Mouse (Mus musculus) heart, embryonic 15.5 days (tissue): ENCODE measurements around the gene 1700020A23Rik. TPM values are rescaled to one million over a fixed set of nuclear protein-coding genes. Genes with fewer than 3 reads are reported as not detected.

Source experiments
- ATAC-seq: fragments of 200-750 bp; cut with Nextera tagmentation; replicated peaks from 2 replicates; pipeline ENCODE4 v1.8.0; 2017; ENCODE audit warnings: low read depth, moderate TSS enrichment; ENCODE audit not compliant: insufficient number of reproducible peaks, insufficient read depth, low FRiP score
- H3K27ac ChIP-seq: fragments of 300-500 bp; sonication (generic); 2 replicates; pipeline ENCODE4 v1.5.1; 2015; ENCODE audit warnings: mild to moderate bottlenecking, inconsistent platforms
- H3K27me3 ChIP-seq: fragments of 300-500 bp; sonication (generic); 2 replicates; pipeline ENCODE4 v1.6.1; 2015; ENCODE audit warnings: inconsistent platforms
- H3K36me3 ChIP-seq: fragments of 300-500 bp; sonication (generic); 2 replicates; pipeline ENCODE4 v1.6.1; 2015; ENCODE audit warnings: mild to moderate bottlenecking, inconsistent platforms
- H3K4me1 ChIP-seq: fragments of 300-500 bp; sonication (generic); replicated peaks from 2 replicates; pipeline ENCODE4 v1.6.1; 2015; ENCODE audit warnings: inconsistent platforms
- H3K4me2 ChIP-seq: fragments of 300-500 bp; sonication (generic); 2 replicates; pipeline ENCODE4 v1.6.1; 2015; ENCODE audit warnings: inconsistent platforms, mild to moderate bottlenecking, moderate library complexity
- H3K4me3 ChIP-seq: fragments of 300-500 bp; sonication (generic); 2 replicates; pipeline ENCODE4 v1.5.1; 2015; ENCODE audit warnings: mild to moderate bottlenecking, inconsistent platforms
- H3K9ac ChIP-seq: fragments of 300-500 bp; sonication (generic); 2 replicates; pipeline ENCODE4 v1.6.1; 2015; ENCODE audit warnings: mild to moderate bottlenecking, inconsistent platforms
- H3K9me3 ChIP-seq: fragments of 300-500 bp; sonication (generic); replicated peaks from 2 replicates; pipeline ENCODE4 v1.6.1; 2016; ENCODE audit warnings: inconsistent platforms
- WGBS: fragments of 180-500 bp; shearing (Covaris S2); methylation state at CpG from one replicate; pipeline ENCODE4 v1.1.7; 2015; ENCODE audit warnings: mixed read lengths; 5-methylcytosine and 5-hydroxymethylcytosine counted together
- polyA plus RNA-seq: library from polyadenylated mRNA; unstranded; fragments of >200 nt; fragmentation: Nextera tagmentation; extraction: Ambion mirVana; gene quantifications from 2 replicates; pipeline ENCODE4 v1.2.1, GENCODE M21; 2015

Gene 1700020A23Rik
- polyA plus RNA-seq, 1 experiment from 2014 or later, result not detected

DNA sequence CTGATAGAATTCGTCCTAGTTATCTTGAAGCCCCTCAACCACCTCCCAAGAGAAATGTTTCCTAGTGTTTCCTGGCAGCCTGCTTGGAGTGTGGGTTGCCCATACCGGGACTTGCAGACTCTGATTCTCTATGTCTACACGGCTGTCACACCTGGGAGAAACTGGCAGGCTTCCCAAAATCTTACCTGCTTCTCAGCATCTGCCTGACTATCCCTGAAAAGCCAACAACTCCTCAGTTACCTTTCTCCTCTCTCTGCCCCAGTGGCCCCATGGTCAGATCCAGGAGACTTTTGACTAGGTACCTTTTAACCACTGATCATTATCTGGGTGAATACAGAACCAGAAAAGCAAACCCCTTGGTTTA is 46.6 kb downstream of the 1700020A23Rik start:
- WGBS, result 59% methylated on average over 3 of the region's 3 CpGs

GRCm38 (mm10) chr2:130452266-130452665 is 47.2 kb downstream of the 1700020A23Rik start:
- Histone ChIP-seq H3K27me3 (no peaks in the 10 kb centered on the region), H3K4me2 (no peak overlapping the region), H3K4me3 (no peak overlapping the region), H3K4me1 (peaks cover 41% of the 10 kb centered on the region), H3K9ac (no peak overlapping the region), H3K9me3 (no peaks in the 10 kb centered on the region), H3K27ac (no peak overlapping the region), H3K36me3 (no peaks in the 10 kb centered on the region)
- no peak for ATAC-seq
- 54% methylated on average over 2 of the region's 2 CpGs for WGBS

More for the DNA sequence above, 46.6 kb downstream of the 1700020A23Rik start:
- H3K4me2 ChIP-seq, result peak overlapping the region; percentile 94
- H3K9ac ChIP-seq, result peak overlapping the region; percentile 91; the same call in 1 of the 2 replicates
- no peaks in the 10 kb centered on the region for H3K36me3 ChIP-seq
- no peak for ATAC-seq
- peaks cover 38% of the 10 kb centered on the region for H3K4me1 ChIP-seq
- no peaks in the 10 kb centered on the region for H3K27me3 ChIP-seq
- H3K9me3 ChIP-seq, result no peaks in the 10 kb centered on the region
- H3K4me3 ChIP-seq, result peak overlapping the region; percentile 99
- no peak overlapping the region for H3K27ac ChIP-seq

DNA sequence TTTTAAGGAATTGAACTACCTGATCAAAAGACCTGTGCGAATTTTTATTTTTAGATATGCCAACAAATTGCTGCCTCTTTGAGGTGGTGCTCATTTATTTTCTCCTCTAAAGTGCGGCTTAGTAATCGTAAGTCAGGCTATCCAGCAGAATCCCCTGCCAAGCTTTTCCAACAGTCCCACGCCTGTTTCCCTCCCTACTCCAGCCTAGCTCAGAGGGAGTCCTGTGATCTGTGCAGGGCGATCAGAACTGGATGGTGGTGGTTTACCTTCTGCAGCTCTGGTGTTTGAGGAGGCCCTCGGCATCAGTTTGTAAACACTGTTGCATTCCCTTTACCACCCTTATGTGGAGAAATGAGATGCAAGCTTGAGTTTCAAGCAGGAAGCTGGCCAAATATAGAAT is 48.4 kb downstream of the 1700020A23Rik start:
- 56% methylated on average over 6 of the region's 6 CpGs for WGBS
- Histone ChIP-seq H3K9me3 (no peaks in the 10 kb centered on the region), H3K4me3 (no peak overlapping the region), H3K27me3 (no peaks in the 10 kb centered on the region), H3K9ac (no peak overlapping the region), H3K4me1 (peaks cover 41% of the 10 kb centered on the region), H3K4me2 (no peak overlapping the region), H3K27ac (no peak overlapping the region), H3K36me3 (no peaks in the 10 kb centered on the region)
- ATAC-seq, result no peak

- no peak overlapping the region for H3K27ac ChIP-seq
- H3K4me2 ChIP-seq, result no peak overlapping the region
- H3K9me3 ChIP-seq, result no peaks in the 10 kb centered on the region
- no peaks in the 10 kb centered on the region for H3K36me3 ChIP-seq
- H3K4me1 ChIP-seq, result peaks cover 32% of the 10 kb centered on the region
- ATAC-seq, result no peak
- WGBS, result 63% methylated on average over 6 of the region's 6 CpGs
- H3K27me3 ChIP-seq, result no peaks in the 10 kb centered on the region
- no peak overlapping the region for H3K4me3 ChIP-seq
- H3K9ac ChIP-seq, result no peak overlapping the region
Measured at GRCm38 (mm10) chr2:130454748-130455370, 49.8 kb downstream of the 1700020A23Rik start.

Other genes with a start within 250 kb of the 1700020A23Rik start
- 361 and 429 TPM in 2 replicates for gene Snrpb, start 225.9 kb upstream of the 1700020A23Rik start, polyA plus RNA-seq
- not detected in 2 replicates for gene Tmc2, start 210.1 kb upstream of the 1700020A23Rik start, polyA plus RNA-seq
- 103 and 150 TPM in 2 replicates for gene Nop56, start 130.8 kb upstream of the 1700020A23Rik start, polyA plus RNA-seq
- 288 and 290 TPM in 2 replicates for gene Idh3b, start 120.7 kb upstream of the 1700020A23Rik start, polyA plus RNA-seq
- gene Ebf4, start 110.1 kb upstream of the 1700020A23Rik start, polyA plus RNA-seq, result 0.58 and 1.2 TPM in 2 replicates
- 30.8 and 49.7 TPM in 2 replicates for gene Cpxm1, start 7.7 kb upstream of the 1700020A23Rik start, polyA plus RNA-seq
- gene Gm28372, start within 50 bp of the 1700020A23Rik start, polyA plus RNA-seq, result not detected in 2 replicates
- not detected in 2 replicates for gene Tmem239, start 1.2 kb downstream of the 1700020A23Rik start, polyA plus RNA-seq
- gene Vps16, start 19.1 kb downstream of the 1700020A23Rik start, polyA plus RNA-seq, result 49.0 and 58.2 TPM in 2 replicates
- 7.1 and 7.2 TPM in 2 replicates for gene Pced1a, start 19.4 kb downstream of the 1700020A23Rik start, polyA plus RNA-seq
- 60.7 and 73.6 TPM in 2 replicates for gene Ptpra, start 45.0 kb downstream of the 1700020A23Rik start, polyA plus RNA-seq
- gene Mrps26, start 158.5 kb downstream of the 1700020A23Rik start, polyA plus RNA-seq, result 61.2 and 67.6 TPM in 2 replicates
- not detected in 2 replicates for gene Oxt, start 170.9 kb downstream of the 1700020A23Rik start, polyA plus RNA-seq
- 0.36 TPM in 1 of 2 replicates, not detected in the other for gene Avp, start 177.3 kb downstream of the 1700020A23Rik start, polyA plus RNA-seq
- gene Fastkd5, start 224.8 kb downstream of the 1700020A23Rik start, polyA plus RNA-seq, result 11.2 and 12.6 TPM in 2 replicates
- 5.8 and 8.5 TPM in 2 replicates for gene Ubox5, start 224.8 kb downstream of the 1700020A23Rik start, polyA plus RNA-seq
- 1.8 and 2.6 TPM in 2 replicates for gene Lzts3, start 237.5 kb downstream of the 1700020A23Rik start, polyA plus RNA-seq